Mouse (Mus musculus) ZHBTc4 (cell line): Measurements from ENCODE around the gene Fam183b.

Experiments
- DNase-seq: peaks from one replicate; pipeline ENCODE4 v3.0.0-alpha.2; 2011; ENCODE audit warnings: low read depth, low spot score

Gene Fam183b

GRCm38 (mm10) chr11:58772888-58773287 lies 28.9 kb downstream of the Fam183b start, which contains the start of gene Olfr315:
Olfr315 (plus strand) TSS chr11:58773188.
- no peak for DNase-seq

GRCm38 (mm10) chr11:58752434-58752833 lies 49.3 kb downstream of the Fam183b start, which contains the start of gene Olfr316:
Olfr316 (plus strand) TSS chr11:58752734.
- DNase-seq: no peak

- DNase-seq: peak; percentile 12
These were observed 50.7 kb downstream of the Fam183b start for GRCm38 (mm10) chr11:58751096-58751495.
